Mouse (Mus musculus) kidney, postnatal 0 days (tissue): ENCODE results near the gene Rpn2. TPM values are rescaled to one million over a fixed set of nuclear protein-coding genes. Genes with fewer than 3 reads are reported as not detected.

ENCODE experiments used
- ATAC-seq: fragments of 200-750 bp; cut with Nextera tagmentation; replicated peaks from 2 replicates; pipeline ENCODE4 v1.8.0; 2017; ENCODE audit warnings: low read depth, moderate number of reproducible peaks, moderate TSS enrichment, moderate library complexity; ENCODE audit not compliant: low FRiP score
- DNase-seq: peaks from one replicate; pipeline ENCODE4 v3.0.0-alpha.2; 2016; ENCODE audit warnings: low spot score
- H3K27ac ChIP-seq: fragments of 300-500 bp; sonication (generic); 2 replicates; pipeline ENCODE4 v1.5.1; 2014; ENCODE audit warnings: mild to moderate bottlenecking
- H3K27me3 ChIP-seq: fragments of 300-500 bp; sonication (generic); 2 replicates; pipeline ENCODE4 v1.6.1; 2014; ENCODE audit warnings: low read length, mixed read lengths; ENCODE audit not compliant: insufficient read depth
- H3K36me3 ChIP-seq: fragments of 300-500 bp; sonication (generic); 2 replicates; pipeline ENCODE4 v1.6.1; 2014; ENCODE audit warnings: low read length, mixed read lengths; ENCODE audit not compliant: insufficient read depth
- H3K4me1 ChIP-seq: fragments of 300-500 bp; sonication (generic); replicated peaks from 2 replicates; pipeline ENCODE4 v1.6.1; 2014; ENCODE audit warnings: antibody characterized with exemption, low read length, mixed read lengths; ENCODE audit not compliant: insufficient read depth
- H3K4me2 ChIP-seq: fragments of 300-500 bp; sonication (generic); 2 replicates; pipeline ENCODE4 v1.6.1; 2014; ENCODE audit warnings: mild to moderate bottlenecking, low read length, moderate library complexity, mixed read lengths
- H3K4me3 ChIP-seq: fragments of 300-500 bp; sonication (generic); replicated peaks from 2 replicates; pipeline ENCODE4 v1.5.1; 2014; ENCODE audit warnings: low read depth, low read length
- H3K9ac ChIP-seq: fragments of 300-500 bp; sonication (generic); 2 replicates; pipeline ENCODE4 v1.6.1; 2014; ENCODE audit warnings: low read depth, low read length
- H3K9me3 ChIP-seq: fragments of 300-500 bp; sonication (generic); replicated peaks from 2 replicates; pipeline ENCODE4 v1.6.1; 2016; ENCODE audit warnings: low read length, inconsistent platforms, mixed read lengths
- CTCF ChIP-seq: IDR thresholded peaks from 2 replicates; pipeline ENCODE4 v1.5.1; 2016; ENCODE audit warnings: antibody characterized with exemption, low read depth, mild to moderate bottlenecking, moderate library complexity
- WGBS: fragments of 180-500 bp; shearing (Covaris S2); extraction: QIAGEN DNeasy Blood & Tissue Kit; methylation state at CpG from one replicate; pipeline ENCODE4 v1.1.7; 2014; 5-methylcytosine and 5-hydroxymethylcytosine counted together
- polyA plus RNA-seq: library from polyadenylated mRNA; unstranded; fragments of >200 nt; fragmentation: Nextera tagmentation; extraction: Ambion mirVana; gene quantifications from 2 replicates; pipeline ENCODE4 v1.2.1, GENCODE M21; 2015

Gene Rpn2
- polyA plus RNA-seq, 1 experiment from 2014 or later: 197 TPM

GRCm38 (mm10) chr2:157316358-157316933, 37.6 kb downstream of the Rpn2 start:
- Histone ChIP-seq H3K27ac (no peak overlapping the region), H3K36me3 (peaks cover 58% of the 10 kb centered on the region), H3K9ac (no peak overlapping the region), H3K4me3 (no peak overlapping the region), H3K4me2 (no peak overlapping the region), H3K4me1 (no peaks in the 10 kb centered on the region), H3K27me3 (no peaks in the 10 kb centered on the region), H3K9me3 (no peaks in the 10 kb centered on the region)
- TF ChIP-seq CTCF: no peak
- 87% methylated on average over 14 of the region's 14 CpGs for WGBS
- DNase-seq: no peak
- no peak; the same call in 1 of the 2 replicates for ATAC-seq

- TF ChIP-seq CTCF: no peak
- H3K4me2 ChIP-seq: no peak overlapping the region
- H3K4me3 ChIP-seq: no peak overlapping the region
- H3K27me3 ChIP-seq: no peaks in the 10 kb centered on the region
- H3K27ac ChIP-seq: no peak overlapping the region
- H3K9ac ChIP-seq: no peak overlapping the region
- H3K36me3 ChIP-seq: peaks cover 62% of the 10 kb centered on the region
- DNase-seq (no peak), ATAC-seq (no peak)
- WGBS: 87% methylated on average over 6 of the region's 6 CpGs
- no peaks in the 10 kb centered on the region for H3K4me1 ChIP-seq
- H3K9me3 ChIP-seq: no peaks in the 10 kb centered on the region
Measured at GRCm38 (mm10) chr2:157317220-157317619, 38.4 kb downstream of the Rpn2 start.

GRCm38 (mm10) chr2:157320135-157320534, 41.3 kb downstream of the Rpn2 start:
- Histone ChIP-seq H3K27ac (0 out of 2 replicates have a peak overlapping the region, but pooled peaks have one; percentile 31), H3K4me1 (no peaks in the 10 kb centered on the region), H3K4me3 (no peak overlapping the region), H3K9me3 (no peaks in the 10 kb centered on the region), H3K4me2 (no peak overlapping the region), H3K27me3 (no peaks in the 10 kb centered on the region), H3K9ac (no peak overlapping the region), H3K36me3 (peaks cover 75% of the 10 kb centered on the region)
- ATAC-seq (no peak), DNase-seq (no peak)
- WGBS: 64% methylated on average over 8 of the region's 8 CpGs
- TF ChIP-seq CTCF: no peak

GRCm38 (mm10) chr2:157320886-157321285, 42.1 kb downstream of the Rpn2 start:
- Histone ChIP-seq H3K9ac (no peak overlapping the region), H3K4me2 (no peak overlapping the region), H3K4me3 (no peak overlapping the region), H3K9me3 (no peaks in the 10 kb centered on the region), H3K4me1 (no peaks in the 10 kb centered on the region), H3K27me3 (no peaks in the 10 kb centered on the region), H3K36me3 (peaks cover 75% of the 10 kb centered on the region), H3K27ac (peak overlapping the region; percentile 31; the same call in 1 of the 2 replicates)
- DNase-seq (no peak), ATAC-seq (peak; percentile 61; the same call in 1 of the 2 replicates)
- 42% methylated on average over 5 of the region's 5 CpGs for WGBS
- no peak for TF ChIP-seq CTCF

GRCm38 (mm10) chr2:157322029-157322766, 43.4 kb downstream of the Rpn2 start:
- no peaks in the 10 kb centered on the region for H3K27me3 ChIP-seq
- 90% methylated on average over 5 of the region's 5 CpGs for WGBS
- DNase-seq (no peak), ATAC-seq (no peak)
- no peaks in the 10 kb centered on the region for H3K9me3 ChIP-seq
- no peak overlapping the region for H3K27ac ChIP-seq
- no peak overlapping the region for H3K4me3 ChIP-seq
- no peaks in the 10 kb centered on the region for H3K4me1 ChIP-seq
- no peak overlapping the region for H3K4me2 ChIP-seq
- H3K9ac ChIP-seq: no peak overlapping the region
- H3K36me3 ChIP-seq: peaks cover 74% of the 10 kb centered on the region
- no peak for TF ChIP-seq CTCF

- peaks cover 57% of the 10 kb centered on the region for H3K36me3 ChIP-seq
- WGBS: 74% methylated on average over 2 of the region's 2 CpGs
- TF ChIP-seq CTCF: no peak
- ATAC-seq (no peak), DNase-seq (no peak)
- no peak overlapping the region for H3K27ac ChIP-seq
- no peaks in the 10 kb centered on the region for H3K9me3 ChIP-seq
- no peaks in the 10 kb centered on the region for H3K27me3 ChIP-seq
- no peak overlapping the region for H3K4me3 ChIP-seq
- no peak overlapping the region for H3K9ac ChIP-seq
- no peak overlapping the region for H3K4me2 ChIP-seq
- H3K4me1 ChIP-seq: no peaks in the 10 kb centered on the region
Measured at GRCm38 (mm10) chr2:157325238-157325637, 46.4 kb downstream of the Rpn2 start.
